Mouse (Mus musculus) myocyte (in vitro differentiated cells): ENCODE data around the gene Olfr1417. TPM values are rescaled to one million over a fixed set of nuclear protein-coding genes. Genes with fewer than 3 reads are reported as not detected.

Experiments
- H3K27me3 ChIP-seq: one replicate; pipeline ENCODE4 v1.6.1; 2011; ENCODE audit not compliant: control insufficient read depth, insufficient read depth, insufficient read length
- H3K36me3 ChIP-seq: one replicate; pipeline ENCODE4 v1.6.1; 2011; ENCODE audit not compliant: control insufficient read depth, insufficient read depth
- H3K4me2 ChIP-seq: one replicate; pipeline ENCODE4 v1.6.1; 2011; ENCODE audit warnings: low read depth, control low read depth
- H3K4me3 ChIP-seq: one replicate; pipeline ENCODE4 v1.5.1; 2011; ENCODE audit warnings: mild to moderate bottlenecking, control low read depth, moderate library complexity
- H3K79me2 ChIP-seq: one replicate; pipeline ENCODE4 v1.6.1; 2011; ENCODE audit not compliant: control insufficient read depth, insufficient read depth
- H3ac ChIP-seq: one replicate; pipeline ENCODE4 v1.6.1; 2011; ENCODE audit not compliant: control insufficient read depth, insufficient read length
- CEBPB ChIP-seq: IDR thresholded peaks from 2 replicates; pipeline ENCODE4 v1.6.1; 2011; ENCODE audit warnings: mild to moderate bottlenecking, moderate library complexity; ENCODE audit not compliant: poor library complexity, insufficient read depth, severe bottlenecking
- E2F4 ChIP-seq: IDR thresholded peaks from one replicate; pipeline ENCODE4 v1.6.1; 2011; ENCODE audit warnings: mild to moderate bottlenecking, control low read depth, moderate library complexity; ENCODE audit not compliant: insufficient read depth
- MAX ChIP-seq: IDR thresholded peaks from one replicate; pipeline ENCODE4 v1.6.1; 2011; ENCODE audit warnings: low read depth, mild to moderate bottlenecking, control low read depth
- MYOD1 ChIP-seq, 3 experiments: IDR thresholded peaks; one replicate each; pipeline ENCODE4 v1.6.1; 2011; ENCODE audit warnings: control low read depth in 2 of 3, low read depth in 2 of 3, mild to moderate bottlenecking in 2 of 3, moderate library complexity in 1 of 3; ENCODE audit not compliant: insufficient read length in 2 of 3, control insufficient read depth in 1 of 3
- MYOG ChIP-seq, 3 experiments: IDR thresholded peaks; one replicate each; pipeline ENCODE4 v1.6.1; 2011; ENCODE audit warnings: control low read depth in 2 of 3, low read depth in 2 of 3, mild to moderate bottlenecking in 2 of 3; ENCODE audit not compliant: insufficient read length in 2 of 3, control insufficient read depth in 1 of 3, insufficient read depth in 1 of 3
- POLR2A ChIP-seq: IDR thresholded peaks from one replicate; pipeline ENCODE4 v1.6.1; 2011; ENCODE audit warnings: low read depth, mild to moderate bottlenecking, control low read depth, moderate library complexity; ENCODE audit not compliant: insufficient read length
- POLR2AphosphoS2 ChIP-seq: IDR thresholded peaks from one replicate; pipeline ENCODE4 v1.6.1; 2011; ENCODE audit warnings: low read depth, control low read depth; ENCODE audit not compliant: insufficient read length
- REST ChIP-seq: IDR thresholded peaks from one replicate; pipeline ENCODE4 v1.6.1; 2011; ENCODE audit warnings: mild to moderate bottlenecking, control low read depth, moderate library complexity; ENCODE audit not compliant: insufficient read depth, insufficient read length
- SRF ChIP-seq: IDR thresholded peaks from one replicate; pipeline ENCODE4 v1.6.1; 2011; ENCODE audit warnings: low read depth; ENCODE audit not compliant: control insufficient read depth, insufficient read length
- TCF12 ChIP-seq: IDR thresholded peaks from one replicate; pipeline ENCODE4 v1.6.1; 2011; ENCODE audit warnings: mild to moderate bottlenecking, control low read depth; ENCODE audit not compliant: poor library complexity, insufficient read depth, severe bottlenecking
- TCF3 ChIP-seq: IDR thresholded peaks from one replicate; pipeline ENCODE4 v1.6.1; 2011; ENCODE audit warnings: low read depth, control low read depth; ENCODE audit not compliant: insufficient read length
- USF1 ChIP-seq: IDR thresholded peaks from one replicate; pipeline ENCODE4 v1.6.1; 2011; ENCODE audit warnings: low read depth, mild to moderate bottlenecking, control low read depth, moderate library complexity
- polyA plus RNA-seq: library from polyadenylated mRNA; unstranded; fragments of >200 nt; fragmentation: generic; extraction: Trizol; gene quantifications from one replicate; pipeline ENCODE4 v1.2.1, GENCODE M21; 2012; ENCODE audit warnings: missing spikeins

Gene Olfr1417
- polyA plus RNA-seq, 1 experiment, result not detected

DNA sequence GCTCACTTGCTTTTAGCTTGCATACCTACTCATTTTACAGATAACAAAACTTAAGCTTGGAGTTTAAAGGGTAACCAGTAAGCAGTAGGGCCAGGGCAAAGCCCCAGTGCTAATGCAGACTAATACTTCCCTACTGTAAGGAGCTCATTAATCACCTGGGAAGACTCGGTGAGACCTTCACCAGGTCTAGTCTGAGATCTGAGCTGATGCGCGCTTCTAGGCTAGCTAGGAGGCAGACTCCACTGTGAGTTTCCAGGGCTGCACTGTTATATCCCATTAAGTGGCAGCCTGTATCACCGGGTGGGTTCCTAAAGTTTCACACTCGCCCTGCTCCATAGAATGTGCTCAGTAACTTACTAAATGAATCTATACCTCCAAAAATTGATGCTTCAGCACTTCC lies 21.4 kb downstream of the Olfr1417 start:
- TF ChIP-seq MAX (no peak), MYOD1 (IDR thresholded peaks at IDR 0.05; ENCODE audit: control insufficient read depth in 1 of 3, insufficient read length in 2 of 3, low read depth in 2 of 3) (no peak), MYOG (IDR thresholded peaks at IDR 0.05; ENCODE audit: control insufficient read depth in 1 of 3, insufficient read depth in 1 of 3, insufficient read length in 2 of 3, low read depth in 2 of 3) (no peak), TCF12 (no peak), SRF (no peak)
- H3K27me3 ChIP-seq, result no peaks in the 10 kb centered on the region
- H3K4me2 ChIP-seq, result peak overlapping the region; percentile 73
- H3K4me3 ChIP-seq, result peak overlapping the region; percentile 39
- no peak overlapping the region for H3ac ChIP-seq
- H3K79me2 ChIP-seq, result no peaks in the 10 kb centered on the region
- no peaks in the 10 kb centered on the region for H3K36me3 ChIP-seq

DNA sequence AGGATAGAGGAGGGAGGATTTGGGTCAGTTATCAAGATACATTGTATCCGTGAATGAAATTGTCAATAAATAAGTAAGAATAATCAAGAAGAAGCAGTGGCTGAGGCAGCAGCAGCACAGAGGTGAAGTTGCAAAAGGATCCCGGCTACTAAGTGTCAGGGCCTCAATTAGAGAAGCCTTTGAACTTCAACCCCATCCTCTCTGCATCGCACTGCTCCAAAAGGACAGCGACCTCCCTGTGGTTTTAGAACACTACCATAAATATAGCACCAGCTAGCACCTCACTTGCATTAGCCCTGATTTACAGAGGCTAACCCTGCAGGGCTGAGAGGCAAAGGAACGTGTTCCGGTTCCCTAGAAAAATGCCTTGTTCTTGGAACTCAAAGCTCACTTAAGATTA lies 22.3 kb downstream of the Olfr1417 start:
- Histone ChIP-seq H3K4me3 (no peak overlapping the region), H3K27me3 (no peaks in the 10 kb centered on the region)

DNA sequence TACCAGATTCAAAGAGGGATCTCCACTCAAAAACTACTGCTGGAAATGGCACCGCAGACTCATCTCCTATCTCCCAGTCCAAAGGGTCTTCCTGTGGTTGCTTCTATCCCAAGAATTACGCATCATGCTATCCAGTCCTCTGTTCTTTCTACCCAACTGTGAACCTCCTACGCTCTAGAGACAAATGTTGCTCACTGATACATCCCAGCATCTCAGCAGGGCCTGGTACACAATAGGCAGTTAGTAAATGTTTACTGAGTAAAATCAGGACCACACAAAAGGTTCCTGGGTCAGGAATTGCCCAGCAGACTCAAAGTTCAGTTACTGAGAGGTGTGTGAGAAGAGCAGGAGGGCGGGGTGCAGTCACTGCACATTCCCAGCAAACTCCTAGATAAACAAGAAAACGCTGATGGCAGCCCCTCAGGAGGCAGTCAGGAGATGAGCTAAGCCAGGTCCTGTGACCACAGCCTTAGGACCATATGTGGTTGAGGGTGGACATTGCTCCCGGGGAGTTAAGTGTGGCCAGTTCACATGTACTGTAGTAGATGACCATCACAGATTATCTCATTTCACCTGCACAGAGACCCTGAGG lies 24.2 kb downstream of the Olfr1417 start:
- no peak for TF ChIP-seq TCF3
- no peak for TF ChIP-seq USF1
- TF ChIP-seq TCF12, result no peak
- TF ChIP-seq POLR2A, result no peak
- TF ChIP-seq MYOG (IDR thresholded peaks at IDR 0.05; ENCODE audit: control insufficient read depth in 1 of 3, insufficient read depth in 1 of 3, insufficient read length in 2 of 3, low read depth in 2 of 3), result no peak
- no peak for TF ChIP-seq CEBPB
- TF ChIP-seq MYOD1 (IDR thresholded peaks at IDR 0.05; ENCODE audit: control insufficient read depth in 1 of 3, insufficient read length in 2 of 3, low read depth in 2 of 3), result no peak
- no peak for TF ChIP-seq MAX
- no peak for TF ChIP-seq POLR2AphosphoS2
- TF ChIP-seq E2F4, result no peak
- no peak for TF ChIP-seq SRF
- H3K4me2 ChIP-seq, result no peak overlapping the region
- H3K79me2 ChIP-seq, result no peaks in the 10 kb centered on the region
- no peak overlapping the region for H3ac ChIP-seq
- H3K36me3 ChIP-seq, result no peaks in the 10 kb centered on the region
- H3K27me3 ChIP-seq, result no peaks in the 10 kb centered on the region
- no peak overlapping the region for H3K4me3 ChIP-seq

More for the DNA sequence above, 22.3 kb downstream of the Olfr1417 start:
- Histone ChIP-seq H3K79me2 (no peaks in the 10 kb centered on the region), H3ac (no peak overlapping the region), H3K36me3 (no peaks in the 10 kb centered on the region), H3K4me2 (no peak overlapping the region)
- TF ChIP-seq POLR2AphosphoS2 (no peak), REST (no peak), SRF (no peak), USF1 (no peak), MYOG (IDR thresholded peaks at IDR 0.05; ENCODE audit: control insufficient read depth in 1 of 3, insufficient read depth in 1 of 3, insufficient read length in 2 of 3, low read depth in 2 of 3) (no peak), MYOD1 (IDR thresholded peaks at IDR 0.05; ENCODE audit: control insufficient read depth in 1 of 3, insufficient read length in 2 of 3, low read depth in 2 of 3) (no peak), POLR2A (no peak), TCF12 (no peak), E2F4 (no peak), TCF3 (no peak), CEBPB (no peak), MAX (no peak)

DNA sequence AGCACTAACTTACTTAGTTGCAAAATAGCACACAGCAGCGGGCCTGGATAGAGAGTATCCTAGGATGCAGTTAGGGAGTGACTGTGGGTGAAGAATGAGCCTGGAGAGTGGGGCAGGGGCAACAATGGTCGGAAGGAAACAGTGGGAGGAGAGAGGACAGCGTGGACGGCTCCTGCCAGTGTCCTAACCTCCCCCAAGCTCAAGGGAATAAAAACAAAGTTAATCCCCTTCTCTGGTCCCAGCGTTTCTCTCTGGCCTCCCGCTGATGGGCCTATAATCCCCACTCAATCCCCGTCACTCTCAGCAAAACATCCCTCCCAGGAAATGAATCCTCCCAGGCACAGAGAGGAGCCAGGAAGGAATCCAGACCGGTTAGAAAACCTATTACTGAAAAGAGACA lies 25.4 kb downstream of the Olfr1417 start:
- Histone ChIP-seq H3K4me2 (no peak overlapping the region), H3ac (no peak overlapping the region), H3K79me2 (no peaks in the 10 kb centered on the region), H3K27me3 (no peaks in the 10 kb centered on the region), H3K36me3 (no peaks in the 10 kb centered on the region), H3K4me3 (no peak overlapping the region)
- TF ChIP-seq CEBPB (no peak), REST (no peak), MYOD1 (IDR thresholded peaks at IDR 0.05; ENCODE audit: control insufficient read depth in 1 of 3, insufficient read length in 2 of 3, low read depth in 2 of 3) (no peak), SRF (no peak), POLR2A (no peak), USF1 (no peak), TCF3 (no peak), POLR2AphosphoS2 (no peak), MYOG (IDR thresholded peaks at IDR 0.05; ENCODE audit: control insufficient read depth in 1 of 3, insufficient read depth in 1 of 3, insufficient read length in 2 of 3, low read depth in 2 of 3) (no peak), TCF12 (no peak), E2F4 (no peak), MAX (no peak)

DNA sequence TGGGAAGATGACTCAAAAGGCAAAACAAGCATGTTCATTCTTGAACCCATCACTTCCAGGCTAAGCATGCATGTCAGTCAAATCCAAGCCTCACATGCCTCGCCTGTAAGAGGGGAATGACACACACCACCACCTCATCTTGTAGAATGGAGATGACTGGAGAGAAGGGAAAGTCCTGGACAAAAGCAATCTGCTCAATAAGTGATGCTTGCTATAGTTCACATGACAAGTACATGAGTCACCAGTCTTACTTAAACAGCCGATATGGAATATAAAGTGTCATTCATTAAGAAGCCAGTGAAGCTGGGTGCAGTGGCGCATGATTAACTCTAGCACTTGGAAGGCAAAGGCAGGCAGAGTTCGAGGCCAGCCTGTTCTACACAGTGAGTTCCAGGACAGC lies 25.9 kb downstream of the Olfr1417 start:
- Histone ChIP-seq H3K36me3 (no peaks in the 10 kb centered on the region), H3K79me2 (no peaks in the 10 kb centered on the region), H3K27me3 (no peaks in the 10 kb centered on the region), H3ac (no peak overlapping the region), H3K4me3 (no peak overlapping the region), H3K4me2 (no peak overlapping the region)
- no peak for TF ChIP-seq POLR2A
- no peak for TF ChIP-seq MYOD1 (IDR thresholded peaks at IDR 0.05; ENCODE audit: control insufficient read depth in 1 of 3, insufficient read length in 2 of 3, low read depth in 2 of 3)
- TF ChIP-seq POLR2AphosphoS2, result no peak
- TF ChIP-seq USF1, result no peak
- no peak for TF ChIP-seq CEBPB
- TF ChIP-seq TCF3, result no peak
